Mouse (Mus musculus) stomach, embryonic 16.5 days (tissue): ENCODE measurements around the gene Trim30d. TPM values are rescaled to one million over a fixed set of nuclear protein-coding genes. Genes with fewer than 3 reads are reported as not detected.
"Not testable (repeated sequence)": the region's sequence is repeated elsewhere in the genome, so short reads cannot be mapped to it uniquely, and the experiment has no call there.

Experiments
- ATAC-seq: fragments of 200-750 bp; cut with Nextera tagmentation; 2 replicates; pipeline ENCODE4 v1.8.0; 2017; ENCODE audit warnings: moderate number of reproducible peaks, moderate TSS enrichment; ENCODE audit not compliant: insufficient read depth, low FRiP score
- H3K27ac ChIP-seq: fragments of 300-500 bp; sonication (generic); 2 replicates; pipeline ENCODE4 v1.5.1; 2014; ENCODE audit warnings: low read length
- H3K27me3 ChIP-seq: fragments of 300-500 bp; sonication (generic); 2 replicates; pipeline ENCODE4 v1.6.1; 2014; ENCODE audit warnings: low read length, control low read depth, mixed read lengths; ENCODE audit not compliant: control insufficient read depth, insufficient read depth
- H3K36me3 ChIP-seq: fragments of 300-500 bp; sonication (generic); 2 replicates; pipeline ENCODE4 v1.6.1; 2014; ENCODE audit warnings: low read length; ENCODE audit not compliant: control insufficient read depth, insufficient read depth
- H3K4me1 ChIP-seq: fragments of 300-500 bp; sonication (generic); 2 replicates; pipeline ENCODE4 v1.6.1; 2014; ENCODE audit warnings: low read length, control low read depth, mixed read lengths; ENCODE audit not compliant: control insufficient read depth, insufficient read depth
- H3K4me2 ChIP-seq: fragments of 300-500 bp; sonication (generic); 2 replicates; pipeline ENCODE4 v1.6.1; 2014; ENCODE audit warnings: low read depth, low read length, mixed read lengths
- H3K4me3 ChIP-seq: fragments of 300-500 bp; sonication (generic); replicated peaks from 2 replicates; pipeline ENCODE4 v1.5.1; 2014; ENCODE audit warnings: mild to moderate bottlenecking, low read length
- H3K9ac ChIP-seq: fragments of 300-500 bp; sonication (generic); 2 replicates; pipeline ENCODE4 v1.6.1; 2014; ENCODE audit warnings: low read length
- H3K9me3 ChIP-seq: fragments of 300-500 bp; sonication (generic); replicated peaks from 2 replicates; pipeline ENCODE4 v1.6.1; 2016; ENCODE audit warnings: low read length, control low read depth; ENCODE audit not compliant: control insufficient read depth
- WGBS: fragments of 180-500 bp; shearing (Covaris S2); extraction: QIAGEN DNeasy Blood & Tissue Kit; methylation state at CpG from one replicate; pipeline ENCODE4 v1.1.7; 2014; 5-methylcytosine and 5-hydroxymethylcytosine counted together
- polyA plus RNA-seq: library from polyadenylated mRNA; unstranded; fragments of >200 nt; fragmentation: Nextera tagmentation; extraction: Ambion mirVana; gene quantifications from 2 replicates; pipeline ENCODE4 v1.2.1, GENCODE M21; 2015

Gene Trim30d
- polyA plus RNA-seq, result 0.62 and 1.1 TPM in 2 replicates

GRCm38 (mm10) chr7:104507421-104508065 lies at the start of gene Trim30d:
Gene Trim30d, minus strand, starts transcription at chr7:104507849.
- not testable (repeated sequence) for H3K4me3 ChIP-seq, H3K27ac ChIP-seq

GRCm38 (mm10) chr7:104552700-104553099 lies 45.1 kb upstream of the Trim30d start:
- Histone ChIP-seq H3K36me3 (no peaks in the 10 kb centered on the region), H3K9me3 (no peaks in the 10 kb centered on the region), H3K27ac (no peak overlapping the region), H3K4me2 (no peak overlapping the region), H3K4me1 (no peaks in the 10 kb centered on the region), H3K27me3 (no peaks in the 10 kb centered on the region), H3K4me3 (no peak overlapping the region), H3K9ac (no peak overlapping the region)
- ATAC-seq, result no peak
- 47% methylated on average over 1 of the region's 1 CpGs for WGBS

More at GRCm38 (mm10) chr7:104507421-104508065, at the start of gene Trim30d:
- H3K9ac ChIP-seq, H3K9me3 ChIP-seq, H3K36me3 ChIP-seq, H3K4me1 ChIP-seq, H3K4me2 ChIP-seq, ATAC-seq, H3K27me3 ChIP-seq: not testable (repeated sequence)

GRCm38 (mm10) chr7:104549833-104550232 lies 42.2 kb upstream of the Trim30d start, which contains the start of gene Olfr651:
Gene Olfr651, plus strand, starts transcription at chr7:104550133.
- Histone ChIP-seq H3K4me3 (no peak within 1 kb of the TSS), H3K4me1 (no peaks in the 10 kb centered on the region)
- WGBS, result 70% methylated on average over 5 of the region's 5 CpGs

GRCm38 (mm10) chr7:104501589-104502371 lies 5.9 kb downstream of the Trim30d start:
- H3K9ac ChIP-seq, result peak overlapping the region; percentile 65
- no peaks in the 10 kb centered on the region for H3K27me3 ChIP-seq
- H3K36me3 ChIP-seq, result no peaks in the 10 kb centered on the region
- H3K4me3 ChIP-seq, result peak overlapping the region; percentile 52
- no peaks in the 10 kb centered on the region for H3K4me1 ChIP-seq
- no peak overlapping the region for H3K27ac ChIP-seq
- peak; percentile 89 for ATAC-seq
- H3K9me3 ChIP-seq, result no peaks in the 10 kb centered on the region
- WGBS, result 3% methylated on average over 49 of the region's 59 CpGs
- H3K4me2 ChIP-seq, result peak overlapping the region; percentile 62

More at GRCm38 (mm10) chr7:104549833-104550232, 42.2 kb upstream of the Trim30d start, which contains the start of gene Olfr651:
- Histone ChIP-seq H3K4me2 (no peak within 1 kb of the TSS), H3K27ac (no peak within 1 kb of the TSS), H3K36me3 (no peaks in the 10 kb centered on the region), H3K9ac (no peak within 1 kb of the TSS), H3K9me3 (no peaks in the 10 kb centered on the region), H3K27me3 (no peaks in the 10 kb centered on the region)
- no peak for ATAC-seq

GRCm38 (mm10) chr7:104501186-104501585 lies 6.5 kb downstream of the Trim30d start:
- ATAC-seq, result not testable (repeated sequence)

GRCm38 (mm10) chr7:104499464-104499863 lies 8.2 kb downstream of the Trim30d start:
- not testable (repeated sequence) for H3K36me3 ChIP-seq, H3K9ac ChIP-seq, ATAC-seq, H3K9me3 ChIP-seq, H3K4me1 ChIP-seq, H3K4me3 ChIP-seq, H3K27me3 ChIP-seq, H3K4me2 ChIP-seq, H3K27ac ChIP-seq
- WGBS, result 71% methylated on average over 6 of the region's 8 CpGs

More at GRCm38 (mm10) chr7:104501186-104501585, 6.5 kb downstream of the Trim30d start:
- not testable (repeated sequence) for H3K27ac ChIP-seq, H3K36me3 ChIP-seq, H3K4me1 ChIP-seq, H3K4me2 ChIP-seq, H3K9me3 ChIP-seq, H3K9ac ChIP-seq, H3K27me3 ChIP-seq, H3K4me3 ChIP-seq
- 51% methylated on average over 6 of the region's 6 CpGs for WGBS

GRCm38 (mm10) chr7:104465065-104465744 lies 42.4 kb downstream of the Trim30d start, which contains the start of gene Trim30a:
Gene Trim30a, minus strand, starts transcription at chr7:104465193.
- no peak within 1 kb of the TSS for H3K4me2 ChIP-seq

GRCm38 (mm10) chr7:104445961-104446645 lies 61.5 kb downstream of the Trim30d start:
- Histone ChIP-seq H3K9me3 (no peaks in the 10 kb centered on the region), H3K36me3 (no peaks in the 10 kb centered on the region), H3K27ac (0 out of 2 replicates have a peak overlapping the region, but pooled peaks have one; percentile 23), H3K27me3 (no peaks in the 10 kb centered on the region), H3K4me3 (no peak overlapping the region; the same call in 1 of the 2 replicates), H3K9ac (no peak overlapping the region), H3K4me2 (no peak overlapping the region; the same call in none of the 2 replicates), H3K4me1 (no peaks in the 10 kb centered on the region)
- ATAC-seq, result 0 out of 2 replicates have a peak, but pooled peaks have one; percentile 44
- WGBS, result 51% methylated on average over 2 of the region's 2 CpGs

More at GRCm38 (mm10) chr7:104465065-104465744, 42.4 kb downstream of the Trim30d start, which contains the start of gene Trim30a:
- 55% methylated on average over 3 of the region's 3 CpGs for WGBS
- no peak within 1 kb of the TSS for H3K27ac ChIP-seq
- no peaks in the 10 kb centered on the region for H3K27me3 ChIP-seq
- H3K9me3 ChIP-seq, result no peaks in the 10 kb centered on the region
- peak; percentile 50; the same call in 1 of the 2 replicates for ATAC-seq
- no peak within 1 kb of the TSS for H3K9ac ChIP-seq
- H3K4me1 ChIP-seq, result no peaks in the 10 kb centered on the region
- H3K4me3 ChIP-seq, result no peak within 1 kb of the TSS
- H3K36me3 ChIP-seq, result no peaks in the 10 kb centered on the region
